Mouse (Mus musculus) hindlimb bud, embryonic 11.5 days (tissue): ENCODE measurements around the gene Dnajc22.
"Not testable (repeated sequence)": the region's sequence is repeated elsewhere in the genome, so short reads cannot be mapped to it uniquely, and the experiment has no call there.

Source experiments
- DNase-seq: peaks from one replicate; pipeline ENCODE4 v3.0.0-alpha.2; 2012; ENCODE audit warnings: low read depth, low spot score; ENCODE audit errors: extremely low spot score

Dnajc22 gene

DNA sequence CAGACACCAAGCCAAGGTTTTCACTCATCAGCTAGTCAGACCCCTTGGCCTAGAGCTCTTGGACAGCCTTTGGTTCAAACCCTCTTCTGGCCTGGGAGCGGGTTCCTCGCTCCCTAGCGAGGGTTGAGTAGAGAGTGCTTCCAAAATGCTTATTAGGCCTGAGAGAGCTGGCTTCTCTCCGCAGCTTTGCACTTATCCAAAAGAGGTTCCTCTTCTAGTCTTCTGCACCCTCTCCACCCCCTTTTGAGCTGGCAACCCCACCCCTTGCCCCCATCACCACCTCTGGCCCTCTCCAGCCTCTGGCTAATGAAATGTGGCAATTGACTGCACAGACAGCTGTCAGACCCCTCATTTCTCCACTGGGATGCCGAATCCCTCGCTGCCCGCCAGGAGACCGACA lies at the start of gene Dnajc22:
TSS of gene Dnajc22 (plus strand) at position 301 of the 400 bp plus-strand sequence.
- no peak for DNase-seq

GRCm38 (mm10) chr15:99044854-99045253 lies 48.1 kb upstream of the Dnajc22 start:
- DNase-seq = no peak

GRCm38 (mm10) chr15:99045734-99046133 lies 47.2 kb upstream of the Dnajc22 start:
- DNase-seq = not testable (repeated sequence)

DNA sequence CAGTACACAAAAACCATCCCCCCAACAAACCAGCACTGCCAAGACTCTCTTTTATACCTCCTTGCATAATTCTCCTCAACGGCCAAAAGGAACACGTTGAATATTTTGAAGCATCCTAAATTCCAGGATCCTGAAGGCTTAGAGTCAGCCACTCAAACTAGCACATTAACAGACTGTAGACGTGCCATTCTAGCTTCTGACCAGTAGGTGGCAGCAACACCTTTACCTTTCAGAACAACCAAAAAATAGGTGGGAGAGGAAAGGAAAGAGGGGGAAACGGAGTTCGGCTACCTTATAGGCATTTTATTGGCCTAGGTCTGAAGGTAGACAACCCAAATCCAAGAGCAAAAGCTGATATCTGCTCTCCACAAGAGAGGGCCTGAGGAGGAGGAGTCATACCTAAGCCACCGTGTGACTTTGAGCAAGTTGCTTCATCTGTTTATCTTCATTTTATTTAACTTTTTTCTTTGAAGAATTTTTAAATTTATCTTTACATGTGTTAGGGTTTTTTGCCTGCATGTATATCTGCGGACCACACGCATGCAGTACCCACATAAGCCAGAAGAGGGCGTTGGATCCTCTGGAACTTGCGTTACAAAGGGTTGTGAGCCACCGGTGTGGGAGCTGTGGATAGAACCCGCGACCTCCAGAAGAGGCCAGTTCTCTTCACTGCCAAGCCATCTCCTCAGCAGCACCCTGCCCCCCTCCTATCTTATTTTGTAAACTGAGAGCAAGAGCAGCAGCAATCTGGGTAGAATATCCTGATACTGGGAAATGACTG lies 43.3 kb upstream of the Dnajc22 start:
- peak; percentile 72 for DNase-seq

DNA sequence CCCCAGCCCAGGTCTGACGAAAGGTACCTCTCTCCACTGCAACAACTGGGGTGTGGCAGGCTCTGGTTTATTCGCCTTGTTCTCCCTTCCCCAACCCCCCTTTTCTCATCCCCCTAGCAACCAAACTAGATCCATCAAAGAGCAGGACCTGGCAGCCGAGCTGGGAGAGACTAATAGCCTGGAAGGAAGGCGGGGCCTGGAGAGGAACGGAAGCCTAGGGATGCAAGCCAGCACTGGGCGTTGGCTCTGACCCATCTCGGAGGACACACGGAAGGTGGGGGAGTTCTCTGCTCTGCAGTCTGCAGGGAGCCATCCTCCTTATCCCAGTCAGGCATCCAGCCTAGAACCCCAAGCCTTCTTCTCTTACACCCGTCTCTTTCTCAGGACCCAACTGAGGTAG lies 39.6 kb upstream of the Dnajc22 start:
- DNase-seq = no peak

DNA sequence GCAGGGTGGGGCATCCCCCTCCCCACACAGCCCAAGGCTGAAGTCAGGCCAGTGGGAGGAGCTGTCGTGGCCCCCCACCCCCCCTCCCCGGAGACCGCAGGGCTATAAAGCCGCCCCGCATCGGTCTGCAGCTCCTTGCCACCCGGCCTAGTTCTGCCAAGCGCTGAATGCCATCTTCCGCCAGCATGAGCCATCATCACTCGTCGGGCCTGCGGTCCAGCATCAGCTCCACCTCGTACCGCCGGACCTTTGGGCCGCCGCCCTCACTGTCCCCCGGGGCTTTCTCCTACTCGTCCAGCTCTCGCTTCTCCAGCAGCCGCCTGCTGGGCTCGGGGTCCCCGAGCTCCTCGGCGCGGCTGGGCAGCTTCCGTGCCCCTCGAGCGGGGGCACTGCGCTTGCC lies 37.9 kb upstream of the Dnajc22 start, which contains the start of gene Prph:
TSS of gene Prph (plus strand) at position 135 of the 400 bp plus-strand sequence.
- no peak for DNase-seq

GRCm38 (mm10) chr15:99055511-99055961 lies 37.4 kb upstream of the Dnajc22 start:
- no peak for DNase-seq

GRCm38 (mm10) chr15:99056332-99056731 lies 36.6 kb upstream of the Dnajc22 start:
- DNase-seq = peak; percentile 24

DNA sequence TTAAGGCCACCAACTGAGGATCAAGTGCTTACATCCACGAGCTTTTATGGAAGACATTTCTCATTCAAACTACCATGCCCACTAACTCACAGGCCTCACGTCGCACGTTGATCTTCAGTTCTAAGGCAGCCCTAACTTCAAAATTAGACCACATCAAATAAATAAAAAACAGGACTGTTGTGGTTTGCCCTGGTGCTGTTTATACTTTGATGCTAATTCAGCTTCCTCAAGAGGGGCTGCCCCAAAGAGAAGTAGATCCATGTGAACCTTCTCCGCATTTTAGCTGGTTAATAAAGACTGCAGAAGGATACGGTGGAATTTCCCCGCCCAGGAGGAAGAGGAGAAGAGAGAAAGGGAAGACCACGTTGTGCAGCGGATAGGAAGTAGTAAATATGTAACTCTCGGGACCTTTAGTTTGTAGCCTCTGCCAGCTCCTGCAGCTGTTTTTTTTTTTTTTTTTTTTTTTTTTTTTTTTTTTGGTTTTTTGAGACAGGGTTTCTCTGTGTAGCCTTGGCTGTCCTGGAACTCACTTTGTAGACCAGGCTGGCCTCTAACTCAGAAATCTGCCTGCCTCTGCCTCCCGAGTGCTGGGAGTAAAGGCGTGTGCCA lies 27.3 kb upstream of the Dnajc22 start:
- no peak for DNase-seq

DNA sequence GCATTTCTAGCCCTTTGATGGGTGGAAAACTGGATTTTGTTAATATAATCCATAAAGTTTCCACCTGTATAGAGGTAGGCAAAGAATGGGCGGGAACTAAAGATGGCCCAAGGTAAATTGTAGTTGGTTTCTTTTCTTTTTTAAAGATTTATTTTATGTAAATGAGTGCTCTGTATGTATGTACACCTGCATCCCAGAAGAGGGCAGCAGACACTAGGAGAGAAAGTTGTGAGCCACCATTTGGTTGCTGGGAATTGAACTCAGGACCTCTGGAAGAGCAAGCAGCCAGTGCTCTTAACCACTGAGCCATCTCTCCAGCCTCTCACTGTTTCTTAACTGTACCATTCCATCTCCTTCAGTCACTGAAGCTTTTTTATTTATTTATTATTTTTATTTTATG lies 21.0 kb upstream of the Dnajc22 start:
- no peak for DNase-seq

DNA sequence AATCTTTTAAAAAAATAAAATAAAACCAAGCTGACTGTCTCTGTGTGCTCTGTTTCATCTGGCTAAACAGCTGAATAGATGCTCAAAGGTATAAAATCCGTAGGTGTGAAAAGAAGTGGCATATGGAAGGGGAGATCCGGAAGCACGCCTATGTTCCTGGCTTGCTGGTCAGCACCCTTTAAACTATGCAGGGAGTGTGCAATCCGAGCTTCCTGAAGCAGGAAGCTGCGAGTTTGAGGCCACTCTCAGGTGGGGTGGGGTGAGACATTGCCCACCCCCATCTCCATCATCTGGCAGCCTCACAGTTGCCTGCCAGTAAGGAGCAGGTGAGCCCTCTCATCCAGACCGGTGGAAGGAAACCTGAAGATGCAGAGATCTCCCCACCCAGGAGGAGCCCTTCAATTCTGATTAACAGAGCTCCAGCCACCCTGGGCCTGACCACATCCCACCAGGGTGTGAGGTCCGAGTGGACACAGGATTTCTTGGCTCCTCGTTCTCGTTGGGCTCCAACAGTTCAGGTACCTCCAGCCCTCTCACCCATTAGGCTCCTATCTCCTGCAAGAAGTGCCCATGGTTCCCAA lies 18.9 kb upstream of the Dnajc22 start, which contains the start of gene Troap:
TSS of gene Troap (plus strand) at position 557 of the 581 bp plus-strand sequence.
- no peak for DNase-seq

GRCm38 (mm10) chr15:99074600-99075333 lies 18.2 kb upstream of the Dnajc22 start:
- DNase-seq = peak; percentile 96

- DNase-seq = not testable (repeated sequence)
Observed at GRCm38 (mm10) chr15:99076011-99076410, 17.0 kb upstream of the Dnajc22 start.

DNA sequence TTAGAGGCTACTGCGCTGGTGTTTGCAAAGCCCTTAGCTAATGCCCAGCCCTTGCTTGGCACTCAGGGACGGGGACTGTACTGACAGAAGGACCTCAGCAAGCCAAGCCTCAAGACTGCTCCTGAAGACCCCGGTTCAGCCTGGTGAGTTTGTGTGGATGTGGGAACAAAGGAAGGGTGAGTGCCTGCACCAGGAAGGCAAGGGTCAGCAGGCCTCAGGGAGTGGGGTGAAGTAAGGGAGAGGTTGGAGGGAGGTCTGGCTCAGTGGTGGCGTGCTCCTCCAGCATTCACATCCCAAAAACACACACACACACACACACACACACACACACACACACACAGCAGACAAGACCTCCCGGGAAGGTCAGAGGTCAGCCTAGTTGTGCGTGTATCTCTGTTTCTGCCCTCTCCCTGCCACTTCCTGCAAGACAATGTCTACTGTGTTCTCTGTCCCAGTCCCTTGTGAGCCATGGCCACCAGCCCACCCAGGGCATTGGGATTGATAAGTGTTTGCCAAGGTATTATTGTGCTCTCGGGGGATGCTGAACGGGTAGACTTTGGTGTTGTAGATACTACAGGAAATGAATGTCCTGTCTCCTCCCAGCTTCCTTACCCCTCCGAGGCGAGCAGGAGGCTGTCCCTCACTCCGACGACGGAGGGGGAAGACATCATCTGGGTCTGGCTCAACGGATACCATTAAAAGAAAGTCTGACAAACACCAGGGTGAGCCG lies 14.6 kb upstream of the Dnajc22 start:
- no peak for DNase-seq

GRCm38 (mm10) chr15:99079804-99080203 lies 13.2 kb upstream of the Dnajc22 start:
- DNase-seq = no peak

GRCm38 (mm10) chr15:99082322-99082721 lies 10.6 kb upstream of the Dnajc22 start:
- no peak for DNase-seq

GRCm38 (mm10) chr15:99082840-99083239 lies 10.1 kb upstream of the Dnajc22 start:
- DNase-seq = no peak

- DNase-seq = no peak
Observed at GRCm38 (mm10) chr15:99083258-99083657, 9.7 kb upstream of the Dnajc22 start.

DNA sequence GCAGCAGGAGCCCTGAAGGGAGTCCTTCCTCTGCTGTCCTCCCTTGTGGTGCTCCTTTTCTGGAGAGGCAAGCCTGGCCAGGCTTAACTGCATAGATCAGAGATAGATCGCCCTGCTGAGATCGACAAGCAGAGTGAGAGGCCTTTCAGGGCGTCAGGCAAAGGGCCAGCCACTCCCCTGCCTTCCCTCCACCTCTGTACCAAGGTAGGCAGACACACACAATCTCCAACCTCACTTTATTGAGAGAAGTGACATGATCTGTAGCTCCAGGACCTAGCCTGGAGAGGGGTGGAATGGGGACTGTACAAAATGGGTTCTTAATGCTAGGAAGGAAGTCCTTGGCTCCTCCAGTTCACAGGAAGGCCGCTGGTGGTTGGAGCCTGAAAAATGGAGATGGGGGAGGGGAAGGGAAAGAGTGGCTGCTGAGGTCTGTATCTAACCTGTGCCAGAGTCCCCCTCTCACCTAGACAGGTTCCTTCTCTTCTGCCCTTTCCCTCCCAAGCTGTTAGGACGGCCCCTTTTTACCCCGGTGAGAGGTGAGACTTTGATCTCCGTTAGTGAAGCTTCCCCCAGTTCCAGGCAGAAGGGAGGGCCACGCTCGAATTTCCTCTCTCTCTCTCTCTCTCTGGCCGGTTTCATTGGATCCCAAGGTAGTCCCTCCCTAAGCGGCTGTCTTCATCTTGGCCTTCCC lies 9.0 kb upstream of the Dnajc22 start:
- no peak for DNase-seq

- DNase-seq = no peak
Observed at GRCm38 (mm10) chr15:99084618-99085017, 8.4 kb upstream of the Dnajc22 start.
